Mouse (Mus musculus) left cerebral cortex, postnatal 14 days (tissue): ENCODE measurements around the gene Pik3r2. TPM values are rescaled to one million over a fixed set of nuclear protein-coding genes. Genes with fewer than 3 reads are reported as not detected.
"Not testable (repeated sequence)": the region's sequence is repeated elsewhere in the genome, so short reads cannot be mapped to it uniquely, and the experiment has no call there.

Source experiments
- DNase-seq, 2 experiments: peaks; one replicate each; pipeline ENCODE4 v3.0.0; 2021 to 2022; ENCODE audit warnings: low spot score in 2 of 2, mixed read lengths in 1 of 2
- intact Hi-C: fragments of 180-260 bp; cut with DNase I; formaldehyde crosslinking; loops from one replicate; pipeline ENCODE4 v1.15.1; 2025
- long read RNA-seq, 2 experiments: library from polyadenylated mRNA; stranded (forward); transcript quantifications; one replicate each; pipeline ENCODE4 v2.0.0; 2021
- total RNA-seq, 2 experiments: library from RNA; stranded (reverse); gene quantifications; 2 replicates each; pipeline ENCODE4 v1.2.3; 2021

Pik3r2 gene
- 100 to 1,000 TPM; 162 to 174 TPM for total RNA-seq
- long read RNA-seq, experiment 1, transcript Pik3r2-201 (16 exons, 3,165 nt): major isoform, 249 of 346 reads
- long read RNA-seq, experiment 1, partial matches to known transcripts: 63 of 346 reads
- long read RNA-seq, experiment 1, other reads (novel, unspliced or antisense): 33 of 346 reads
- long read RNA-seq, experiment 2, transcript Pik3r2-201 (16 exons, 3,165 nt): major isoform, 224 of 307 reads
- long read RNA-seq, experiment 2, partial matches to known transcripts: 51 of 307 reads
- long read RNA-seq, experiment 2, other reads (novel, unspliced or antisense): 32 of 307 reads

DNA sequence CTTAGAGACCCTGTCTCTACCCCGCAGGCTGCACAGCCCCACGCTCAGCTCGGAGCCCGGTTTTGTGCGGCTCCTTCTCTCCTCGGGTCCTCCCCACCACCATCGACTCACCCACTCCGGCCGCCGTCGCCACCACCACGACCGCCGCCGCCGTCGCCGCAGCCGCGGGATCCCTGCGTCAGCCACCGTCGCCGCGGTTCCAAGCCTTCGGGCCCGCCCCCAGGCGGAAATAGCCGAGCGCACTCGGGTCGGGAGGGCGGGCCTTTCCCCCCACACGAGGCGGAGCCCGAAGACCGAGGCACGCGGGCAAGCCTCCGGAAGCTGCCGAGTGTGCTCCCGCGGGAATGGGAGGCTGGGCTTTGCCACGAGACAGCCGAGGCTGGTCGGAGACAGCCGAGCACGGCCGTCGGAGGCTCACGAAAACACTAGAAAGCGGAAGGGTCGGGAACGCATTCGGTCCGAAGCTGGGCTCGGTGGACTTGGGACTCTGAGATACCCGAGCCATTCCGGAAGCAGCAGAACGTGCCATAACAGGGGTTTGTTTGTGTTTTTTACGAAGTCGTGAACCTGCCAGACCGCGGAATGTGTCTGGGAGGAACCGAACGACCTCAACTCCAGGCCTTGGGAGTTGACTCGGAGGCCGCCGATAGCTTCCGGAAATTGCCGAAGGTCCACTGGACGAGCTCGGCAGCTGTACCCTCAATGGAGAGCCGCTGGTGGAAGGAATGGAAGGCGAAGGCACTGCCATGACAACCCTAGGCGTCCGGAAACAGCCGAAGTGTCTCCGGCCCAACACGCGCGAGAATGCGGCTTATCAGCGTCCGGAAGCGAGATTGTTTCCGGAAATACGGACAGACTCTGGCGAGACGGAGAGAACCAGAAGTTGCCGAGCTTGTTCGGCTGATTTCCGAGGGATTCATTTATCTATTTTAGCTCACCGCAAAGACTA lies at the start of gene Pik3r2:
TSS of gene Pik3r2 (minus strand) at position 218 of the 949 bp plus-strand sequence.
- DNase-seq: peak; percentile 99
- intact Hi-C loops: no loop called here

DNA sequence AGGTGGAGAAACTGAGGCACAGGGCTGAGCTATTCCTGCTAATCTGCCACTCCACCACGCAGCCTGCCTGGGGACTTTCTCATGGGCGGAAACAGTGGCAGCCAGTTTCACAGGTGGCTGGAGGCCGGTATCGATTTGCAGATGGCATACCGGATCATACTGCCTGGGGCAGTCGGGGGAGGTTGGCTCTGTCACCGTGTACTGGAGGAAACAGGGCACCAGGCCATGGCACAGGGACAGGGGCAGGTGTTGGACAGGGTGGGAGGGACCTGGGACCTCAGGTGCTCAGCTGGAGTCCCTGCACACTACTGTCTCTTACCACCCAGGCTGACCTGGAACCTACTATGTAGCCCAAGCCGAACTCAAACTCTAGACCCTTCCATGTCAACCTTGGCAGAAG lies 49.3 kb upstream of the Pik3r2 start:
- intact Hi-C loops: no loop called here

DNA sequence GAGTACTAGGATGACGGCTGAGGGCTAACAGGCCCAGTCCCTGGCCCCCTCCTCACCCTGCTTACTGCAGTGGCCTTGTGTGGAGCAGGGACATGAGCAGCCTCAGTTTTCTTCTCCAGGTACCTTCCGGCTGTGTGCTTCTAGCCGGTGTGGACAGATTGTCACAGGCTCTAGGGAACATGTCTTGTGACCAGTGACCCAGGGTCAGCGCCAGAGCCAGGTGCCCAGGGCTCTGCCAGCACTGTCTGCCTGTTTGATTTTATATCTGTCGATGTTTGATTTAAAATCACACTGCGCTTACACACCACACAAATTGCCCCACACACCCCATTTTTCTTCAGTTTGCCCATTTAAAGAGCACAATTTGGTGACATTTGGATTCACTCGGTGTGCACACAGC lies 47.3 kb upstream of the Pik3r2 start:
- no peak for DNase-seq
- intact Hi-C loops: no loop called here

More for the DNA sequence above, 49.3 kb upstream of the Pik3r2 start:
- DNase-seq: no peak

DNA sequence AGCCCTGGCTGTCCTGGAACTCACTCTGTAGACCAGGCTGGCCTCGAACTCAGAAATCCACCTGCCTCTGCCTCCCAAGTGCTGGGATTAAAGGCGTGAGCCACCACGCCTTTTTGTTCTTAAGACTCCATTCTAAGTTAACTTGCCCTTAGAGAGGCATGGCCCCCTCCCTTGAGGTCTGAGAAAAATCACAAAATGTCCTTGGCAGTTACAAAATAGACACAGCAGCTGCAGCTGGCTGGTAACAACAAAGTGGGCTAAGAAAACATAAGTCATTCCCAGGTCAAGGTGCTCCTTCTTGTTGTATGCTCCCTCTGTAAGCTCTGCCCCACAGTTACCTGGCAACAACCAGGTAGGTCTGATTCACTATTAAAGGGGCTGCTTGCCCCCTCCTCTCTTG lies 46.1 kb upstream of the Pik3r2 start:
- intact Hi-C loops, DNase-seq: not testable (repeated sequence)

DNA sequence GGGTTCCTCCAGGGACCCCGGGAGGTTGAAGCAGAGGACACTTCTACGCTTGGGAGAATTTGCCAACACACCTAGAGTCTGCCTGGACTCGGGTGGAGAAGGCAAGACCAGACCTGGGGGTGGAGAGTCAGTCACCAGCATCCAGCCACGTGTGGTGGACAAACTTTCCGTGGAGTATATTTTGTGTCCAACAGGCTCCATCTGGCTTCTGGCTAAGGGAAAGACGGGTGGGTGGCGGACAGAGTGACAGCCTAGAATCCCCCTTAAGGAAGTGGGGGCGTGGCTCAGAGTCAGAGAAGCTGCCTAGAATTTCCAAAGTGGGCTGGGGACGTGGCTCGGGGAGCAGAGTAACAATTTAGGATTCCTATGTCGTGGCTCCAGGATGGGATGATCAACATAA lies 45.5 kb upstream of the Pik3r2 start:
- intact Hi-C loops: no loop called here
- DNase-seq: no peak

DNA sequence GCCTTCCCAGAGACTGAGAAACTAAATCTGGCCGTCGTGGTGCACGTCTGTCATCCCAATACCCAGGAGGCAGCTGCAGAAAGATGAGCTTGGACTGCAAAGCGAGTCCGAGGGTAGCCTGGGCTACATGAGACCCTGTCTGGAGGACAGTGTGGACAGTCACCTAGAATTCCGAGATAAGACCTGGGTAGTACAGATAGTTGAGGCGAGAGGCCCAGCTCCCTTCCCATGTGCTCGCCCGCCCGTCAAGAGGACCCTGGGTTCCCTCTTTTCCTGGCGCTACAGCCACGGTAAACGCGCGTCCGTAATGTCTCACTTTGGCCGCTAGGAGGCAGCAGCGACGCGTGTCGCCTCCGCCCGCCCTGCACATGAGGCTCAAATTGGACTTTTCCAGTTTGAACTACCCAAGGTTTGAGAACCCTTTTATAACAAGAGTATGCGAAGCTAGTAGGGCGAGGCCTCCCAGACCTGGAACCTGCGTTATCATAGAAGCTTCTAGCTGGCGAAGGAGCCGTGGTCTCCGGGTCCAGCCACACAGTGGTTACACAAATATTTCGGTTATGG lies 45.0 kb upstream of the Pik3r2 start:
- intact Hi-C loops: no loop called here
- DNase-seq: peak in 1 of 2 experiments; percentile 69

DNA sequence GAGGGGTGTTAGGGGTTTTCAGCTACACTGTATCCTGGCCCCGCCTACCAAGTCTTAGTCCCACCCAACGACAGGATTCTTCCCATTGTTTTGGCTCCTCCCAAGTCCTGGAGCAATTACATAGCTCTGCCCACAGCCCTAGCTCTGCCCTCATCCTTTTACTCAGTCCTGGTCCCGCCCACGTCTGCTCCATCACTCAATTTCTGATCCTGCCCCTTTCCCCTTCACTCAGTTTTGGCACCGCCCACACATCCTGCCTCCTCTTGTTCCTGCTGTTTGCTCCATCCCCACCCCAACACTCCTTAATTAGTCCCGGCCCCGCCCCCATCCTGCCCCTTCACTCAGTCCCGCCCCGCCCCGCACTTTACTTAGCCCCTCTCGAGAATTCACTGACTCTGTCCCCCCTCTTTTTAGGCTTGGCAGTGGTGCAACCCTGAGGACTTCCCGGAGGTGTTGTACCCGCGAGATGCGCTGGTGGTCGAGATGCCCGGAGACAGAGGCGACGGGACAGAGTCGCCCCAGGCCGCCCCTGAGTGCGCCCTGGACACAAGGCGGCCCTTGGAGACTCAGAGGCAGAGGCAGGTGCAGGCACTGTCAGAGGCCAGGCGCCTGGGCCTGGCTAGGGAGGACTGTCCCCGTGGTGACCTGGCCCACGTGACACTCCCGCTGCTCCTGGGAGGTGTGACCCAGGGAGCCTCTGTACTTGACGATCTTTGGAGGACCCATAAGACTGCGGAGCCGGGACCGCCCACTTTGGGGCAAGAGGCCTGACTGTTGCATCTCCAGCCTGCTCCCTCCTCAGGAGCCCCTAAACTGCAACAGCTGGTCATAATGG lies 43.8 kb upstream of the Pik3r2 start:
- no peak for DNase-seq
- intact Hi-C loops: no loop called here

DNA sequence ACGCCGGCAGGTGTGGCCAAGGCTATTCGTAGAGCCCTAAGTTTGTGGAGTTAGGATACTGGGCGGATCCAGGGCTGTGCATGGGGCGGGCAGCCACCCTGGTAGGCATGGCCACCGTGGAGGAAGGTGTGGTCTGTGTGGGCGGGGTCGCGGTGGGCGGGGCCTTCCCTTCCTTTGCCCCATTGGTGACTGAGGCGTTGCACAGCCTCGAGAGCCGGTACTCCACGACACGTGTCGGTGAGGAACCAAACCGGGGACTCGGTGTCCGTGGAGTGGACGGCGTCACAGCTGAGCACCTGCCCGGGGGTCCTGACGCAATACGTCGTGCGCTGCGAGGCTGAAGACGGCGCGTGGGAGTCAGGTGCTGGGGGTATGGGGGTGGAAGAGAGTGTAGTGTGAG lies 40.2 kb upstream of the Pik3r2 start:
- no peak for DNase-seq
- intact Hi-C loops: no loop called here

DNA sequence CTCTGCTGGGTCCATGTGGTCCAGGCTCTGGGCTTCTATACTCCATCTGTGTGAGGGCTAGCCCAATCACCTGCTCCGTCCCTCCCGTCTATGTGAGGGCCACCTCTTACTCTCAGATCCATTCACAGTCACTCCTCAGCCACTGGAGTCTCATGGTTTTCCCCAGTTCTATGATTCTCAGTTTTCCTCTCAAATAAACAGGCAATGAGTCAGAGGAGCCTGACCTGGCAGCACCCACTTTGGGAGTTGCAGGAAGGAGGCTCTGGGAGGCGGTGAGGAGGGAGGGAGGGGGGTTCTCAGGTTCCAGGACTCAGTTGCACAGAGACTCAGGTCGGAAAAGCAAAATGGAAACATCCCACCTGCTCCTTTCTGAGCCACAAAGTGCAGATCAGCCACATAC lies 36.4 kb upstream of the Pik3r2 start:
- intact Hi-C loops: no loop called here
- DNase-seq: no peak

DNA sequence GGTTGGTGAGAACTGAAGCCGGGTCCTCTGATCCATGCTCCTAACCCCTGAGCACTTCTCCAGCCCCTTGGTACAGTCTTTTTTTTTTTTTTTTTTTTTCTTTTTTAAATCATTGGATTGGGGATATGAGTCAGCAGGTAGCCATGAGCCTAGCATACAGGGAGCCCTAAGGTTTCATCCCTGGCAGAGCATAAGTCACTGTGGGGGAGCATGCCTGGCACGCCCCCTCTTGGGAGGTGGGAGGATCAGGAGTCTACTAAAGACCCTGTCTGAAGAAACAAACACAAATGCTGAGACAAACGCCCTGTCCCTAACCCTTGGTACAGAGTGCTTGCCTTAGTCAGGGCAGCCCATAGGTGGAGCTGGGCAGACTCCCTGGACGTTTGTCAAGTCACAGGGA lies 35.5 kb upstream of the Pik3r2 start:
- intact Hi-C loops: no loop called here
- no peak for DNase-seq

DNA sequence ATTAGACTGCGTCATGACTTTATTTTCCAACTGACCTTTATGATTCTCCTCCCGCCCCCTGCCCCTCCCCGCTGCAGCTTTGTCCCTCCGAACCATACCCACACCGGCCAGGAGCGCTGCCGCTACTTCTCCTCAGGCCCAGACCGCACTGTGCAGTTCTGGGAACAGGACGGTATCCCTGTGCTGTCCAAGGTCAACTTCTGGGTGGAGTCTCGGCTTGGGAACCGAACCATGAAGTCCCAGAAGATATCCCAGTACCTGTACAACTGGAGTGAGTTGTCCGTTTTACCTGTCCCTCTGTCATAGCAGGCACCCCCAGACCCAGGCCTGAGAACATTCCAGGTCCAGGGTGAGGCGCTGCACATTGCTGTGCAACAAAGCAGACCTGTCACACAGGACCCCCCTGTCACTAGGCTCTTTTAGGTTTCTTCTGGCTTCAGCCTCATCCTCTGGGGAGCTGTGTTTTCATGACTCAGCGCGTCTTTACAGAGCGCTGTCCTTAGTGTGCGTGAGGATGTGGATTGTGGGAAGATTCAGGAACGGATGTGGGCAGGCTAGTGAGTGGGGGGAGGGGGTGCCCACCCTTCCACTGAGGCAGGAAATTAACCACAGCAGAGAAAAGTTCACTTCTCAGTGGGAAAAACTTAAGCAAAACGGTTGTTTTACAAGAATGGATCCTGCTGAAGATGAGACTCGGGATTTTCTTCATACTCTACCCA lies 34.6 kb upstream of the Pik3r2 start:
- intact Hi-C loops: no loop called here
- no peak for DNase-seq

DNA sequence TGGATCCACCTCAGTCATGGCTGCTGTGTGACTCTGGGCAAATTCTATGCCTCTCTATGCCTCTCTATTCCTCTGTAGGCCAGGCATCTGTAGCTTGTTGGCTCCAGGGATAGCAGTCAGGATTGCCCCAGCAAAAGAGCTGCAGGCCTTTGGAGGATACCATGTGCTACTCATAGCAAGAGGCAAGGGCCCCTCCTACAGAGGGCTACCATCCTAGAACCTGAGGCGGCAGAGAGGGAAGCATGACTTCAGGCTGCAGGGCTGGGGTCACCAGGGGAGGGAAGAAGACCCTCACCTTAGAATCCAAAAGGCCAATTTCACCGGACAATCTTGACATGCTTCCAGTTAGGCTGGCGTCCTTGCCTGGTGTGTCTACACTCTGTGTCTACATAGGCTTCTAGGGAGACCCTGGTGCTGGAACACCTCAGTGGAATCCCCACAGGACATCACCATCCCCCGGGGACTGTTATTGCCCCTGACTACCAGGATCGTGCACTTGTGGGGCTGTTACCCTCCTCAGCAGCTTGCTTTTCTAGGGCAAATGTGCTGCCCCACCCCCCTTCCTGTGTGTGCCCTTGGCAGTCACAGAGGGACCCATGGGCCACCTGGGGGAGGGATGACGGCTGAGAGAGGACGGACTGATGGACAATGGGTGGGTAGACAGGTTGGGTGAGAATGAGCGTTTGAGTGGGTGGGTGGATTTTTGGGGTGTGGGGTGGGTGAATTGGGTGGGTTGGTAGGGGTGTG lies 32.6 kb upstream of the Pik3r2 start:
- no peak for DNase-seq
- intact Hi-C loops: no loop called here

DNA sequence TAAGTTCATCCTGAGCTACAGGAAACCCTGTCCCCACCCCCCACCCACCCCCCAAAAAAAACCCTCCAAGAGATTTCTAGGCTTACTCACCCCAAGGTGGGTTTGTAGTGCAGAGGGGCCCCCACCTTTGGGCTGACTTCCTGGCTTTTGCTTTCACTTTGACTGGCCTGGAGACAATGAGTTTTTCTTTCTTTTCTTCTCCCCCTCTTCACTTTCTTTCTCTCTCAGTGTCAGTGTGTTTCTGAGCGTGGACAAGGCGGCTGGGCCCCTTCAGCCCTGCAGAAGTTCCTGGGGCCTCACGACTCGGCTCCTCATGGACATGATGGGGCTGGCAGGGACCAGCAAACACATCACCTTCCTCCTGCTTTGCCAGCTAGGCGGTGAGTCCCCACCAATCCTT lies 31.7 kb upstream of the Pik3r2 start, which contains the start of gene Il12rb1:
TSS of gene Il12rb1 (plus strand) at position 211 of the 400 bp plus-strand sequence.
- DNase-seq: no peak
- intact Hi-C loops: no loop called here

DNA sequence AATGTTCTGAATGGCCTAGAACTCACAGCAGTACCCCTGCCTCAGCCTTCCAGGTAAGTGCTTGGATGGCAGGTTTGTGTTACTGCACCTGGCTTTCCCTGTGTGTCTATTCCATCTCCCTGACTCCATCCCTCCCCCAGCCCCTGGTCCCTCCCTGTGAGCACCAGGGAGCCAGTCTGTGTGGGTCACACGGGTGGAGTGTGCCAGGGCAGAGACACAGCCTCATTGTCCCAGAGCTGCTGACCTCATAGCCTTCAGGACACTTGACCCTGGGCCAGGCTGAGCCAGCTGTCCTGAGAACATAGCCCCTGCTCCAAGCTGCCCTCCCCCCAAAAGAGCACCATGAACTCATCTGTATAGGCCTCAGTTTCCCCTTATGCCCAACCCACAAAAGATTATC lies 30.8 kb upstream of the Pik3r2 start:
- DNase-seq: no peak

DNA sequence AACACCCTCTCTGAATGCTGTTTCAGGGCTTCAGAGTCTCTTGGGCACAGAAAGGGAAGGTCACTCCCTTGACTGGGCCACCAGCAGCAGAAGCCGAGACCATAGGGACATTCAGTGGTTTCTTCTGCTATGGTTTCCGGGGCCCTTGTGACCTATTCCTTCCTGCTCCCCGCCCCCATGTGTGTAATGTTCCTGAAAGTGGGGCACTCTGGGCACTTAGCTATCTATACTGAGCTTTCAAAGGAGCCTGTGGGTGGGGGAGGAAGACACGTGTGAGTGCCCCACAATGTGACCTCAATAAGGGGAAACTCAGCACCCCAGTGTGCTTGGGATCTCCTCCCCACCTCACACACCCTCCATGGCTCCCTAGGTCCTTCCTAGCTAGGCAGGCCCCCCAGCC lies 30.0 kb upstream of the Pik3r2 start:
- intact Hi-C loops: no loop called here
- DNase-seq: no peak

More for the DNA sequence above, 30.8 kb upstream of the Pik3r2 start:
- intact Hi-C loops: no loop called here

DNA sequence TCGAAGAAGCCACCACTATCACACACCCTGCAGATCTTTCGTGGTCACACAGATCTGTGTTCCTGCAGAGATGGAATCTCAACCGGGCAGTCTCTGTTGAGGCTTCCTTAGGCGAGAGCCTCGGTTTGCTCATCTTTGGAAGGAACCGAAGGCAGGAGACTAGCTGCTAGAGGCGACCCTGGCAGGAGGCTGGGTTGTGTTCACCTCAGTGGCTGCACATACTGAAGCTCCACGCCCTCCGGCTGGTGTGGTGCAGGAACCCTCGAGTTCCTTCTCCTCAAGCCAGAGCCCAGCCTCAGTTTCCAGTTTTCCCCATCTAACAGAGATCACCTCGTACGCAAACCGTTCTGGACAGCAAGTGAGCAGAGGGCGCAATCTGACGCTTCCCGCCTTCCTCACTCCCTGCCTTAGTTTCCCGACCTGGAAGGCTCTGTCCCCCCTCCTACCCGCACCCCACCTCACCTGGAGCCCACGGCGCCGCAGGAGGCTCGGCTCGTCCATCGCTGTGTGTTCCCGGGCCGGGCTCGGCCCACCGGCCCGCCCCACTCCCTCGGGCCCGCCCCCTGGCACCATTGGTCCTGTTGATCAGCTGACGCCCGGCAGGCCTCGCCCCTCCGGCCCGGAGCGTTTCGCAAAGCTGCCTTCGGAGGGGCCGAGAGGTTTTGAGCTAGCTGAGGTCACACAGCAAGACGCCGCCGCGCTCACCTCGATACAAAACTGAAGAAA lies 28.1 kb upstream of the Pik3r2 start, which contains the start of gene Mast3:
TSS of gene Mast3 (minus strand) at position 574 of the 726 bp plus-strand sequence.
- intact Hi-C loops: no loop called here
- DNase-seq: peak; percentile 70 to 82

DNA sequence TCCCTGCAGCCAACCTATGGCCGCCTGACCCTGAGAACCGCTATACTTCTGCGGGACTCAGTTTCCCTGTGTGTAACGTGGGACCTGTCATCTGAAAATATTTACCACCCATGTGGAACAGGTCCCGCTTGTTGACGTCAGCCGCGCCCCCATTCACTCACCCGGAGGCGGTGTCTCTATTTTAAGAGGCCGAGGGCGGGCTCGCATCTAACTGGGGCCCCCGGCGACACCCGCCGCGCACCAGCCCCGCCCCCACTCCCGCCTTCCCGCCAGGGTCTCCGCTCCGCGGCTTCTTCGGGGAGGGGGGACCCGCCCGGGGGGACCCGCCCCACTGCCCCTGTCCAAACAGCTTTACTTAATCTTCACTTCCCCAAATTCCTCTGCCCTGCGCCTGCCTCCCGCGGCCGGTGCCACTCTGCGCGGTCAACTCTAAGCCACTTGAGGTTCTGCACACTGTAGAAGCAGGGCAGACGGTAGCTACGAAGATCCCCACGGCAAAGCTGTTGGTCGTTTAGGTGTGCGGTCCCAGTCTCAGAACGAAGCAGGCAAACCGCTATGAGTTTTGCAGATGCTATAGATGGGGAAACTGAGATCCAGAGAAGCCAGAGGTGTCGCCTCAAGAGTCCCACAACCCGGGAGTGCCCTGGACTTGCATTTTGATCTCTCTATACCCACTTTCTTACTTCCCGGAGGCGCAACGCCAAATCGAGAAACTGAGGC lies 27.4 kb upstream of the Pik3r2 start:
- intact Hi-C loops: no loop called here
- peak in 1 of 2 experiments; percentile 75 for DNase-seq
